Mouse (Mus musculus): Measurements from ENCODE around the gene Tnfsf12. TPM values are rescaled to one million over a fixed set of nuclear protein-coding genes. Genes with fewer than 3 reads are reported as not detected.

Gene Tnfsf12
- polyA plus RNA-seq, 1 experiment from 2014 or later: 3.3 TPM

DNA sequence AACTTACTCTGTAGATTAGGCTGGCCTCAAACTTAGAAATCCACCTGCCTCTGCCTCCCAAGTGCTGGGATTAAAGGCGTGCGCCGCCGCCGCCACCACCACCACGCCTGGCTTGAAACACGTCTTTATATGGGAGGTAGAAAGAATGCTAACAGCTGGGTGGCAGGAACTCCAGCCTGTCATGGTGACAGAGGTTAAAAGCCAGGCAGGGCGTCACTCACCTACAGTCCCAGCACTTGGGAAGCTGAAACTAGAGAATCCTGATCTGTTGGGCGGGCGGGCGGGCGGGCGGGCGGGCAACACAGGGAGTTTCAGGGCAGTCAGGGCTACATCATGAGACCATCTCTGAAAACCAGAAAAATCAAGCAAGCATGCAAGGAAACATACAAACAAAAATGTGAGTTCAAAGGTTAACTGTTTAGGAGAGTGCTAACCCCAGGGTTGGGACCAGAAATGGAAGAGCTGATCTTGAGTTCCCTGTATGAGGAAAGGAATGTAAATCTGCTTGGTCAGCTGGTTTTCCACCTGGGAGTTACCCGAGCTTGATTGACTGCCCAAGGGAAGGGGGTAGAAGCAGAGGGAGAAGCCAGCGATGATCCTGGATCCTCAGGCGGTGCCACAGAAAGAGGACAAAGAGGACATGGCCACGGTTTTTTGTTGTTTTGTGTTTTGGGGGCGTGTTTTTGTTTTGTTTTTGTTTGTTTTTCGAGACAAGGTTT lies 17.5 kb upstream of the Tnfsf12 start:
- H3K9ac ChIP-seq: no peak overlapping the region
- WGBS (ENCODE audit: insufficient replicate concordance): 80% methylated on average over 20 of the region's 20 CpGs
- H3K4me1 ChIP-seq: peaks cover 50% of the 10 kb centered on the region
- ATAC-seq: no peak
- no peak overlapping the region for H3K4me2 ChIP-seq
- H3K27ac ChIP-seq: no peak overlapping the region
- no peaks in the 10 kb centered on the region for H3K36me3 ChIP-seq
- H3K9me3 ChIP-seq (replicated peaks): no peaks in the 10 kb centered on the region
- H3K27me3 ChIP-seq (replicated peaks): no peaks in the 10 kb centered on the region
- H3K4me3 ChIP-seq: no peak overlapping the region

DNA sequence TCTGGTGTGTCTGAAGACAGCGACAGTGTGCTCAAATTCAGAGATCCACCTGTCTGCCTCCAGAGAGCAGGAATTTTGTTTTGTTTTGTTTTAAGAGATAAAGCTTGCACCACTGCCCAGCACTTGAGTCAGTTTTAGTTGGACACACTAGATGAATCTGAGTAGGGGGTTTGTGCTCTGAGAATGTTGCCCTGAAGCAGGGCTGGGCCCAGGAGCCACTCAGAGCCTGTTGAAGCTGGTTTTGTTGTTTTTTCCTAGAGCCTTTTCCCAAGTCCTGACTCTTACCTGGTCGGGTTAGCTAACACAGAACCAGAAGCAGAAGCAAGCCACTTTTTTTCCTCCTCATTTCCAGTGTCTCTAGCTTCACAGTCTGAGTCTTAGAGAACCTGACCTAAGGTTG lies 15.4 kb upstream of the Tnfsf12 start:
- Histone ChIP-seq H3K9me3 (replicated peaks) (no peaks in the 10 kb centered on the region), H3K4me1 (peaks cover 40% of the 10 kb centered on the region), H3K36me3 (no peaks in the 10 kb centered on the region), H3K4me2 (no peak overlapping the region), H3K27me3 (replicated peaks) (no peaks in the 10 kb centered on the region), H3K27ac (0 out of 2 replicates have a peak overlapping the region, but pooled peaks have one; percentile 15), H3K9ac (peak overlapping the region; percentile 22; the same call in 1 of the 2 replicates), H3K4me3 (no peak overlapping the region)
- 62% methylated on average over 2 of the region's 2 CpGs for WGBS (ENCODE audit: insufficient replicate concordance)
- ATAC-seq: no peak

DNA sequence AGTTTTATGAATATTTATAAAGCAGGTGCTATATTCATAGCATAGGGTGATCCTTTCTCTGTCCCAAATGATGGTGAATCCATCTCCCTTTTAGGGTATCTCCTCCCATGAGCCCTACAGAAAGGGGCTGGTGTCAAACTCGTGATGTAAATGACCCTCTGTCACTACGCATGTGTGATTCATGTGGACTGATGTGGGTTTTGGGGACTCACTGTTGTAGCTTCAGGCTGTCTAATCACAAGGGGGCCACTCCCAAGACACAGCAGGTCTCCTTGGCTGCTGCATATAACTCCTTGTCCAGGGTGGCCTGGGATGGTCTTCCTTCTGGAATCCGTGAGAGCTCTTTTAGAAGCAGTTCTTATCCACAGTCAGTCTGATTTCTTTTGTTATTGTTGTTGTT lies 14.8 kb upstream of the Tnfsf12 start:
- Histone ChIP-seq H3K4me3 (no peak overlapping the region), H3K9me3 (replicated peaks) (no peaks in the 10 kb centered on the region), H3K4me2 (0 out of 2 replicates have a peak overlapping the region, but pooled peaks have one; percentile 9), H3K9ac (0 out of 2 replicates have a peak overlapping the region, but pooled peaks have one; percentile 2), H3K27ac (peak overlapping the region; percentile 18; the same call in 1 of the 2 replicates), H3K27me3 (replicated peaks) (no peaks in the 10 kb centered on the region), H3K4me1 (peaks cover 34% of the 10 kb centered on the region), H3K36me3 (no peaks in the 10 kb centered on the region)
- WGBS (ENCODE audit: insufficient replicate concordance): 62% methylated on average over 3 of the region's 3 CpGs
- peak; percentile 57 for ATAC-seq

DNA sequence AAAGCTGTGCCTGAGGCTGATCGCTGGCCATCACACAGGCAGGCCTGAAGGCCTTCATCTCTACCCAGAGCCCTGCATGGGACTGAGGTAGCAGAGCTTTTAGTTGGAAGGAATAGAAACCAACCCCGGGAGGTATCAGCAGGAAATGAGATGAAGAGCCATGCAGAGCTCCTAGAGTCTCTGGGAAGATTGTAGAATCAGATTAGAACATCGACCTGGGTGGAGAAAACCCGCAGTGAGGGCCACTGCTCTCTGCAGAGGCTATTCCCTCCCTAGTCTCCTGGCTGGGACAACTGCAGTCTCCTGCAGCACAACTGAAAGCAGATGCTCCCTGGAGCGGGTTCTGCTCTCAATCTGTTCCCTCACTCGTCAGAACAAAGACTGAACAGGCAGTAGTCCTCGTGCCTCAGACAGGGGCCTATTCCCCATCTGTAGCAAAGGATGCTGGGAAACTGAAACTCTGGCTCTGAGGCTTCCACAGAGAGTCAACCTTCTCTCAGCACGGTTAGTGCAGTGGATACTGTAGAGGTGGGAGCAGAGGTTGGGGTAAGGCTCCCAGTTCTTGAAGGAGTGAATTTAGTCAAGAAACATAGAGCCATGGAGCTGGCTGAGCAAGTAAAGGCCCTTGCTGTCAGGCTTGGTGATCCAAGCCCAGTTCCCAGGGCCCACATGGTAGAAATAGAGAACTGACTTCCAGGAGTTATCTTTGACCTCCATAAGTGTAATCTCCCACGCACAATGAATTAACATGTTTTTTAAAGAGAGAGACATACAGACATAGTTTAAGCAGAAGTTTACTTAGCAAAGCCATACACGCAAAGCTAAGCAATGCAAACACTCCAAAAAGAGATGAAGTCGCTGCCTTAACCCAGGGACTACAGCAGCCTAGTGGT lies 14.2 kb upstream of the Tnfsf12 start:
- Histone ChIP-seq H3K4me3 (no peak overlapping the region), H3K4me2 (0 out of 2 replicates have a peak overlapping the region, but pooled peaks have one; percentile 9), H3K9ac (peak overlapping the region; percentile 45; the same call in 1 of the 2 replicates), H3K4me1 (peaks cover 32% of the 10 kb centered on the region), H3K9me3 (replicated peaks) (no peaks in the 10 kb centered on the region), H3K27ac (peak overlapping the region; percentile 18), H3K36me3 (no peaks in the 10 kb centered on the region), H3K27me3 (replicated peaks) (no peaks in the 10 kb centered on the region)
- WGBS (ENCODE audit: insufficient replicate concordance): 41% methylated on average over 11 of the region's 11 CpGs
- peak; percentile 46; the same call in 1 of the 2 replicates for ATAC-seq

- H3K9me3 ChIP-seq (replicated peaks): no peaks in the 10 kb centered on the region
- 76% methylated on average over 3 of the region's 3 CpGs for WGBS (ENCODE audit: insufficient replicate concordance)
- H3K36me3 ChIP-seq: no peaks in the 10 kb centered on the region
- H3K9ac ChIP-seq: no peak overlapping the region; the same call in 1 of the 2 replicates
- H3K4me1 ChIP-seq: peaks cover 36% of the 10 kb centered on the region
- ATAC-seq: no peak
- H3K4me2 ChIP-seq: no peak overlapping the region
- H3K4me3 ChIP-seq: no peak overlapping the region
- no peak overlapping the region for H3K27ac ChIP-seq
- no peaks in the 10 kb centered on the region for H3K27me3 ChIP-seq (replicated peaks)
Observed at GRCm38 (mm10) chr11:69708614-69709265, 13.1 kb upstream of the Tnfsf12 start.

- no peak overlapping the region for H3K9ac ChIP-seq
- H3K4me2 ChIP-seq: no peak overlapping the region
- no peaks in the 10 kb centered on the region for H3K27me3 ChIP-seq (replicated peaks)
- ATAC-seq: no peak
- no peaks in the 10 kb centered on the region for H3K36me3 ChIP-seq
- H3K4me3 ChIP-seq: no peak overlapping the region
- WGBS (ENCODE audit: insufficient replicate concordance): 66% methylated on average over 4 of the region's 4 CpGs
- H3K9me3 ChIP-seq (replicated peaks): no peaks in the 10 kb centered on the region
- peaks cover 36% of the 10 kb centered on the region for H3K4me1 ChIP-seq
- no peak overlapping the region for H3K27ac ChIP-seq
Observed at GRCm38 (mm10) chr11:69707873-69708381, 12.3 kb upstream of the Tnfsf12 start.

DNA sequence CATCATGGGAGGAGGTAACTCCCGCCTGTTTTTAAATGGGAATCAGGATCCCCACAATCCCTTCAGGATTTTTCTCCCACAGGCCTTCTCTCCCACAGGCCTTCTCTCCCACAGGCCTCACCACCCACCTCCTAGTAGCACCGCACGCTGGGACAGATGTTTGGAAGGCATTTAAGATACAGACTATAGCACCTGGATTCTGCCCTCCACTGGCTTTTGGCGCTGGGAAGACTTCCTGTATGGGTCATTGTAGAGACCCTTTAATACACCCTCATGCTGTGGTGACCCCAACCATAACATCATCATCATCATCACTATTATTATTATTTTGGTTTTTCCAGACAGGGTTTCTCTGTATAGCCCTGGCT lies 11.8 kb upstream of the Tnfsf12 start:
- H3K9me3 ChIP-seq (replicated peaks): no peaks in the 10 kb centered on the region
- no peak for ATAC-seq
- no peak overlapping the region for H3K4me3 ChIP-seq
- peaks cover 36% of the 10 kb centered on the region for H3K4me1 ChIP-seq
- 83% methylated on average over 4 of the region's 4 CpGs for WGBS (ENCODE audit: insufficient replicate concordance)
- H3K36me3 ChIP-seq: no peaks in the 10 kb centered on the region
- no peaks in the 10 kb centered on the region for H3K27me3 ChIP-seq (replicated peaks)
- H3K27ac ChIP-seq: no peak overlapping the region
- H3K4me2 ChIP-seq: no peak overlapping the region
- no peak overlapping the region for H3K9ac ChIP-seq

DNA sequence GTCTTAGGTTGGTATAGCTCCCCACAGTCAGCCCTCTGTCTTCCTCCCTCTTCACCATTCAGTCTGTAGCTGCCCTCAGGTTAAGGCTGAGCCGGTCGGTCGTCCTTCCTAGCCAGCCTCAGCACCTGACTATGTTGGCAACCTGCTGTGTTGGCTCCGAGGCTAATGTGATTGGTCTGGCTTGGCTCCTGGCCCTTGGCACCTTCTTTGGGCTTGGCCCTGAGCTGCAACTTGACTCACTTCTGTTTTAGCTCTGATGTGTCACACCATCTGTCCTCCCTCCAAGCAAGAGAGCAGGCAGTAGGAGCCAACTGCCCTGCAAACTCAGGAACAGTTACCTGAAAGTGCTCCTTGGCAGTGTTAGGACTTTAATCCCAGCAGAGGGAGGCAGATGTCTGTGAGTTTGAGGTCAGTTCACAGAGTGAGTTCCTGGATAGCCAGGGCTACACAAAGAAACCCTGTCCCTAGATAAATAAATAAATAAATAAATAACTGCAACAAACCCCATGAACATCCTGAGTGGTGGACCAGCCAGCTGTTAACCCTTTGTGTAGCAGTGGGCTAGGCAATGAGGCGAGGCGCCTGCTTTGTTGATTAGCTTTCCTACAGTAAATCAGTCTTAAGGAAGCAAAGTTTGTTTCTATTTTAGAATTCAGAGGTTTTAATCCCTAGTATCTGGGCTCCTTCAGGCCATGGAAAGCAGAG lies 11.3 kb upstream of the Tnfsf12 start:
- Histone ChIP-seq H3K4me3 (no peak overlapping the region), H3K9ac (no peak overlapping the region), H3K27ac (0 out of 2 replicates have a peak overlapping the region, but pooled peaks have one; percentile 1), H3K36me3 (no peaks in the 10 kb centered on the region), H3K4me2 (no peak overlapping the region), H3K27me3 (replicated peaks) (no peaks in the 10 kb centered on the region), H3K4me1 (peaks cover 36% of the 10 kb centered on the region), H3K9me3 (replicated peaks) (no peaks in the 10 kb centered on the region)
- WGBS (ENCODE audit: insufficient replicate concordance): 65% methylated on average over 6 of the region's 6 CpGs
- ATAC-seq: no peak

DNA sequence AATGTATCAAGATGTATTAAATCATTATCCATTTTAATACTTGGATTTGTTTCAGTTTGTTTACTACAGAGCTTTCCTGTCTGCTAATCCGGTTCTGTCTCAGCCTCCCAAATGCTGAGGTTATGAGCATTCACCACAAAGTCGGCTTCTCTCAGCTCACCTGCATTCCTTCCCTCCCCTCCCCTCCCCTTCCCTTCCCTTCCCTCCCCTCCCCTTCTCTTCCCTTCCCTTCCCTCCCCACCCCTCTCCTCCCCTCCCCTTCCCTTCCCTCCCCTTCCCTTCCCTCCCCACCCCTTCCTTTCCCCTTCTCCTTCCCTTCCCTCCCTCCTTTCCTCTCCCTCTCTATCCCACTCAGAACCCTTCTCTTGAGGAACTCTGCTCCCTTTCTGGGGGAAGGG lies 9.0 kb upstream of the Tnfsf12 start:
- peaks cover 24% of the 10 kb centered on the region for H3K4me1 ChIP-seq
- H3K36me3 ChIP-seq: no peaks in the 10 kb centered on the region
- H3K27ac ChIP-seq: 0 out of 2 replicates have a peak overlapping the region, but pooled peaks have one; percentile 3
- H3K4me2 ChIP-seq: no peak overlapping the region
- H3K27me3 ChIP-seq (replicated peaks): no peaks in the 10 kb centered on the region
- H3K9me3 ChIP-seq (replicated peaks): no peaks in the 10 kb centered on the region
- 28% methylated on average over 2 of the region's 2 CpGs for WGBS (ENCODE audit: insufficient replicate concordance)
- H3K4me3 ChIP-seq: no peak overlapping the region
- no peak for ATAC-seq
- H3K9ac ChIP-seq: no peak overlapping the region

DNA sequence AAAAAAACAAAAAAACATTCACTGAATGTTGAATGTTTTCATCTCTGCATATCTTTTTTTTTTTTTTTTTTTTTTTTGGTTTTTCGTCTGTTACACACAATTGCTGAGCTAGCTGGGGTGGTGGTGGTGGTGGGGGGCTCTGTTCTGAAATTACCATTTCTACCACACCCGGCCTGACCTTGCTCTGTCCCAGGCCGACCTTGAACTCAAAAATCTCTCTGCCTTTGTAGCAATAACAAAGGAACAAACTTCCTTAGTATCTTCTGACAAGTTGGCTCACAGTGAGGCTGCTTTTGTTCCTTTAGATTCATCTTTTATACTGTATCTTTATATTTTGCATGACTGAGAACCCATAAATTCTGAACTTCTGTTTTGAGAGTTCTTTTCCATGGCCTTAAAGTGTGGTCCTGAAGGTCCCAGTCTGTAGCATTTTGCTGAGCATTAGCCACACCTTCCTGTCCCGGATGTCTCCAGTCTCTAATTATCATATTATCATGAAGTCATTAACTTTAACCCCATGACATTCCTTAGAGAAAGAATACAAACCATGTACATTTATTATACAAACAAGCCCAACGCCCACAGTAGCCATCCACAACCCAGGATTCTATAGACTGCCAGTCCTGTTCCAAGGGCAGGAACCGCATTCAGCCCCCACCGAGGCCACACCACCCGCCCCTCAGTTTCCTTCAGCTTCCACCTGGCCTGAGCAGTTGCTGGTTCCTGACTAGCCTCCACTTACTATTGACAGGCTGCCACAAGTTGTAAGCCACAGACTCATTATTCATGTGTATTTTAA lies 8.4 kb upstream of the Tnfsf12 start:
- Histone ChIP-seq H3K4me3 (no peak overlapping the region), H3K9ac (no peak overlapping the region), H3K36me3 (no peaks in the 10 kb centered on the region), H3K9me3 (replicated peaks) (no peaks in the 10 kb centered on the region), H3K27me3 (replicated peaks) (no peaks in the 10 kb centered on the region), H3K27ac (no peak overlapping the region), H3K4me1 (peaks cover 22% of the 10 kb centered on the region), H3K4me2 (no peak overlapping the region)
- 53% methylated on average over 8 of the region's 8 CpGs for WGBS (ENCODE audit: insufficient replicate concordance)
- no peak for ATAC-seq
